Mouse (Mus musculus): ENCODE measurements at regions not wholly inside any gene's neighbourhood (a gene's known extent, or its start where the extent isn't known, plus 50 kb on each side); places are given as distances from the start of the nearest gene placed in this dataset.

GRCm38 (mm10) chr8:113250264-113250663 is 385.1 kb upstream of the Mon1b start:
- Histone ChIP-seq H3K4me1 (ENCODE audit: control insufficient read depth, insufficient read depth, low read length) (no peaks in the 10 kb centered on the region), H3K9me3 (replicated peaks; ENCODE audit: control insufficient read depth, low read length) (no peaks in the 10 kb centered on the region), H3K9ac (ENCODE audit: low read length) (no peak overlapping the region), H3K27me3 (ENCODE audit: control insufficient read depth, insufficient read depth, low read length) (no peaks in the 10 kb centered on the region), H3K4me2 (ENCODE audit: low read depth, low read length) (no peak overlapping the region), H3K4me3 (replicated peaks; ENCODE audit: low read length) (no peak overlapping the region), H3K36me3 (ENCODE audit: control insufficient read depth, insufficient read depth, low read length) (no peaks in the 10 kb centered on the region), H3K27ac (ENCODE audit: low read length) (no peak overlapping the region)
- no peak for ATAC-seq (ENCODE audit: insufficient read depth, low FRiP score)
- WGBS: 80% methylated on average over 2 of the region's 2 CpGs

- WGBS: 48% methylated on average over 5 of the region's 5 CpGs
- Histone ChIP-seq H3K27me3 (ENCODE audit: control insufficient read depth, insufficient read depth, low read length) (no peaks in the 10 kb centered on the region), H3K27ac (ENCODE audit: low read length) (no peak overlapping the region), H3K4me3 (replicated peaks; ENCODE audit: low read length) (no peak overlapping the region), H3K4me2 (ENCODE audit: low read depth, low read length) (no peak overlapping the region), H3K4me1 (ENCODE audit: control insufficient read depth, insufficient read depth, low read length) (no peaks in the 10 kb centered on the region), H3K9me3 (replicated peaks; ENCODE audit: control insufficient read depth, low read length) (no peaks in the 10 kb centered on the region), H3K9ac (ENCODE audit: low read length) (no peak overlapping the region), H3K36me3 (ENCODE audit: control insufficient read depth, insufficient read depth, low read length) (no peaks in the 10 kb centered on the region)
- no peak for ATAC-seq (ENCODE audit: insufficient read depth, low FRiP score)
These were observed 381.3 kb upstream of the Mon1b start for GRCm38 (mm10) chr8:113254076-113254475.

- WGBS: 91% methylated on average over 1 of the region's 1 CpGs
- Histone ChIP-seq H3K9ac (ENCODE audit: low read length) (no peak overlapping the region), H3K4me1 (ENCODE audit: control insufficient read depth, insufficient read depth, low read length) (no peaks in the 10 kb centered on the region), H3K27me3 (ENCODE audit: control insufficient read depth, insufficient read depth, low read length) (no peaks in the 10 kb centered on the region), H3K27ac (ENCODE audit: low read length) (no peak overlapping the region), H3K4me3 (replicated peaks; ENCODE audit: low read length) (no peak overlapping the region), H3K9me3 (replicated peaks; ENCODE audit: control insufficient read depth, low read length) (no peaks in the 10 kb centered on the region), H3K36me3 (ENCODE audit: control insufficient read depth, insufficient read depth, low read length) (no peaks in the 10 kb centered on the region), H3K4me2 (ENCODE audit: low read depth, low read length) (no peak overlapping the region)
- ATAC-seq (ENCODE audit: insufficient read depth, low FRiP score): no peak
These were observed 375.9 kb upstream of the Mon1b start for GRCm38 (mm10) chr8:113259477-113259876.

GRCm38 (mm10) chr8:113263296-113263695 is 372.1 kb upstream of the Mon1b start:
- Histone ChIP-seq H3K4me3 (replicated peaks; ENCODE audit: low read length) (no peak overlapping the region), H3K27ac (ENCODE audit: low read length) (no peak overlapping the region), H3K9ac (ENCODE audit: low read length) (no peak overlapping the region), H3K4me1 (ENCODE audit: control insufficient read depth, insufficient read depth, low read length) (no peaks in the 10 kb centered on the region), H3K9me3 (replicated peaks; ENCODE audit: control insufficient read depth, low read length) (no peaks in the 10 kb centered on the region), H3K36me3 (ENCODE audit: control insufficient read depth, insufficient read depth, low read length) (no peaks in the 10 kb centered on the region), H3K27me3 (ENCODE audit: control insufficient read depth, insufficient read depth, low read length) (no peaks in the 10 kb centered on the region), H3K4me2 (ENCODE audit: low read depth, low read length) (no peak overlapping the region)
- ATAC-seq (ENCODE audit: insufficient read depth, low FRiP score): no peak
- WGBS: 85% methylated on average over 3 of the region's 3 CpGs

GRCm38 (mm10) chr8:113271262-113271661 is 364.1 kb upstream of the Mon1b start:
- H3K9me3 ChIP-seq (replicated peaks; ENCODE audit: control insufficient read depth, low read length): no peaks in the 10 kb centered on the region
- WGBS: 82% methylated on average over 4 of the region's 4 CpGs

GRCm38 (mm10) chr8:113300273-113300843 is 335.0 kb upstream of the Mon1b start:
- Histone ChIP-seq H3K36me3 (ENCODE audit: control insufficient read depth, insufficient read depth, low read length) (no peaks in the 10 kb centered on the region), H3K27ac (ENCODE audit: low read length) (no peak overlapping the region), H3K4me2 (ENCODE audit: low read depth, low read length) (no peak overlapping the region), H3K4me3 (replicated peaks; ENCODE audit: low read length) (no peak overlapping the region), H3K4me1 (ENCODE audit: control insufficient read depth, insufficient read depth, low read length) (no peaks in the 10 kb centered on the region), H3K9me3 (replicated peaks; ENCODE audit: control insufficient read depth, low read length) (no peaks in the 10 kb centered on the region), H3K9ac (ENCODE audit: low read length) (no peak overlapping the region), H3K27me3 (ENCODE audit: control insufficient read depth, insufficient read depth, low read length) (no peaks in the 10 kb centered on the region)
- 60% methylated on average over 4 of the region's 4 CpGs for WGBS
- no peak for ATAC-seq (ENCODE audit: insufficient read depth, low FRiP score)

More at GRCm38 (mm10) chr8:113271262-113271661, 364.1 kb upstream of the Mon1b start:
- Histone ChIP-seq H3K27ac (ENCODE audit: low read length) (no peak overlapping the region), H3K4me3 (replicated peaks; ENCODE audit: low read length) (no peak overlapping the region), H3K4me2 (ENCODE audit: low read depth, low read length) (no peak overlapping the region), H3K4me1 (ENCODE audit: control insufficient read depth, insufficient read depth, low read length) (no peaks in the 10 kb centered on the region), H3K9ac (ENCODE audit: low read length) (no peak overlapping the region), H3K36me3 (ENCODE audit: control insufficient read depth, insufficient read depth, low read length) (no peaks in the 10 kb centered on the region), H3K27me3 (ENCODE audit: control insufficient read depth, insufficient read depth, low read length) (no peaks in the 10 kb centered on the region)
- no peak for ATAC-seq (ENCODE audit: insufficient read depth, low FRiP score)

GRCm38 (mm10) chr8:113303426-113303825 is 332.0 kb upstream of the Mon1b start:
- WGBS: 80% methylated on average over 8 of the region's 8 CpGs
- H3K27ac ChIP-seq (ENCODE audit: low read length): no peak overlapping the region
- H3K4me3 ChIP-seq (replicated peaks; ENCODE audit: low read length): no peak overlapping the region
- H3K9ac ChIP-seq (ENCODE audit: low read length): no peak overlapping the region
- H3K4me1 ChIP-seq (ENCODE audit: control insufficient read depth, insufficient read depth, low read length): no peaks in the 10 kb centered on the region
- H3K9me3 ChIP-seq (replicated peaks; ENCODE audit: control insufficient read depth, low read length): no peaks in the 10 kb centered on the region
- ATAC-seq (ENCODE audit: insufficient read depth, low FRiP score): no peak
- H3K36me3 ChIP-seq (ENCODE audit: control insufficient read depth, insufficient read depth, low read length): no peaks in the 10 kb centered on the region
- no peaks in the 10 kb centered on the region for H3K27me3 ChIP-seq (ENCODE audit: control insufficient read depth, insufficient read depth, low read length)
- H3K4me2 ChIP-seq (ENCODE audit: low read depth, low read length): no peak overlapping the region

- Histone ChIP-seq H3K4me3 (replicated peaks; ENCODE audit: low read length) (no peak overlapping the region), H3K4me1 (ENCODE audit: control insufficient read depth, insufficient read depth, low read length) (no peaks in the 10 kb centered on the region), H3K36me3 (ENCODE audit: control insufficient read depth, insufficient read depth, low read length) (no peaks in the 10 kb centered on the region), H3K4me2 (ENCODE audit: low read depth, low read length) (no peak overlapping the region), H3K9ac (ENCODE audit: low read length) (no peak overlapping the region), H3K9me3 (replicated peaks; ENCODE audit: control insufficient read depth, low read length) (no peaks in the 10 kb centered on the region), H3K27ac (ENCODE audit: low read length) (no peak overlapping the region), H3K27me3 (ENCODE audit: control insufficient read depth, insufficient read depth, low read length) (no peaks in the 10 kb centered on the region)
- 34% methylated on average over 3 of the region's 3 CpGs for WGBS
- ATAC-seq (ENCODE audit: insufficient read depth, low FRiP score): peak; percentile 50; the same call in 1 of the 2 replicates
These were observed 318.2 kb upstream of the Mon1b start for GRCm38 (mm10) chr8:113317169-113317568.

- ATAC-seq (ENCODE audit: insufficient read depth, low FRiP score): no peak
- WGBS: 52% methylated on average over 6 of the region's 6 CpGs
- Histone ChIP-seq H3K9me3 (replicated peaks; ENCODE audit: control insufficient read depth, low read length) (no peaks in the 10 kb centered on the region), H3K9ac (ENCODE audit: low read length) (no peak overlapping the region), H3K4me2 (ENCODE audit: low read depth, low read length) (no peak overlapping the region), H3K4me3 (replicated peaks; ENCODE audit: low read length) (no peak overlapping the region), H3K27ac (ENCODE audit: low read length) (no peak overlapping the region), H3K36me3 (ENCODE audit: control insufficient read depth, insufficient read depth, low read length) (no peaks in the 10 kb centered on the region), H3K4me1 (ENCODE audit: control insufficient read depth, insufficient read depth, low read length) (no peaks in the 10 kb centered on the region), H3K27me3 (ENCODE audit: control insufficient read depth, insufficient read depth, low read length) (no peaks in the 10 kb centered on the region)
These were observed 303.8 kb upstream of the Mon1b start for GRCm38 (mm10) chr8:113331576-113331975.
